Mouse (Mus musculus) midbrain, embryonic 12.5 days (tissue): ENCODE data around the gene Kank1. TPM values are rescaled to one million over a fixed set of nuclear protein-coding genes. Genes with fewer than 3 reads are reported as not detected.
A peak's percentile ranks its signal among the peaks of the same experiment; 100 is the strongest.

ENCODE experiments used
- ATAC-seq: fragments of 200-750 bp; cut with Nextera tagmentation; 2 replicates; pipeline ENCODE4 v1.8.0; 2017; ENCODE audit warnings: low read depth, moderate TSS enrichment, moderate library complexity; ENCODE audit not compliant: low FRiP score
- H3K27ac ChIP-seq: fragments of 300-500 bp; sonication (generic); replicated peaks from 2 replicates; pipeline ENCODE4 v1.5.1; 2016; ENCODE audit warnings: mild to moderate bottlenecking
- H3K27me3 ChIP-seq: fragments of 300-500 bp; sonication (generic); 2 replicates; pipeline ENCODE4 v1.6.1; 2016; ENCODE audit warnings: mild to moderate bottlenecking
- H3K36me3 ChIP-seq: fragments of 300-500 bp; sonication (generic); 2 replicates; pipeline ENCODE4 v1.6.1; 2016
- H3K4me1 ChIP-seq: fragments of 300-500 bp; sonication (generic); 2 replicates; pipeline ENCODE4 v1.6.1; 2016
- H3K4me2 ChIP-seq: fragments of 300-500 bp; sonication (generic); replicated peaks from 2 replicates; pipeline ENCODE4 v1.6.1; 2016; ENCODE audit warnings: mild to moderate bottlenecking, moderate library complexity
- H3K4me3 ChIP-seq: fragments of 300-500 bp; sonication (generic); 2 replicates; pipeline ENCODE4 v1.5.1; 2016; ENCODE audit warnings: mild to moderate bottlenecking
- H3K9ac ChIP-seq: fragments of 300-500 bp; sonication (generic); replicated peaks from 2 replicates; pipeline ENCODE4 v1.6.1; 2016; ENCODE audit warnings: mild to moderate bottlenecking, moderate library complexity
- H3K9me3 ChIP-seq: fragments of 300-500 bp; sonication (generic); 2 replicates; pipeline ENCODE4 v1.6.1; 2016; ENCODE audit warnings: mild to moderate bottlenecking
- WGBS: fragments of 180-500 bp; shearing (Covaris S2); methylation state at CpG from one replicate; pipeline ENCODE4 v1.1.7; 2016; 5-methylcytosine and 5-hydroxymethylcytosine counted together
- polyA plus RNA-seq: library from polyadenylated mRNA; unstranded; fragments of >200 nt; fragmentation: Nextera tagmentation; extraction: Ambion mirVana; gene quantifications from 2 replicates; pipeline ENCODE4 v1.2.1, GENCODE M21; 2016

Gene Kank1
- polyA plus RNA-seq, 1 experiment from 2014 or later, result 14.4 TPM

- no peak overlapping the region for H3K9ac ChIP-seq
- no peak overlapping the region for H3K4me3 ChIP-seq
- peaks cover 41% of the 10 kb centered on the region for H3K4me1 ChIP-seq
- peak overlapping the region; percentile 45 for H3K4me2 ChIP-seq
- peaks cover 51% of the 10 kb centered on the region for H3K27me3 ChIP-seq
- no peaks in the 10 kb centered on the region for H3K36me3 ChIP-seq
- 18% methylated on average over 9 of the region's 9 CpGs for WGBS
- no peaks in the 10 kb centered on the region for H3K9me3 ChIP-seq
- ATAC-seq, result no peak
- H3K27ac ChIP-seq, result peak overlapping the region; percentile 66; the same call in 1 of the 2 replicates
Observed at GRCm38 (mm10) chr19:25399511-25400211, 162.9 kb downstream of the Kank1 start.

- Histone ChIP-seq H3K4me1 (peaks cover 35% of the 10 kb centered on the region), H3K27me3 (peaks cover 55% of the 10 kb centered on the region), H3K4me2 (peak overlapping the region; percentile 45), H3K36me3 (no peaks in the 10 kb centered on the region), H3K9me3 (no peaks in the 10 kb centered on the region), H3K27ac (peak overlapping the region; percentile 66), H3K4me3 (peak overlapping the region; percentile 9; the same call in 1 of the 2 replicates), H3K9ac (no peak overlapping the region)
- ATAC-seq, result peak; percentile 92
- 18% methylated on average over 13 of the region's 13 CpGs for WGBS
Observed at GRCm38 (mm10) chr19:25400212-25400913, 163.6 kb downstream of the Kank1 start.

- ATAC-seq, result no peak
- H3K4me1 ChIP-seq, result peaks cover 41% of the 10 kb centered on the region
- peaks cover 63% of the 10 kb centered on the region for H3K27me3 ChIP-seq
- no peaks in the 10 kb centered on the region for H3K9me3 ChIP-seq
- H3K27ac ChIP-seq, result no peak overlapping the region
- H3K4me2 ChIP-seq, result no peak overlapping the region
- no peak overlapping the region for H3K9ac ChIP-seq
- no peak overlapping the region for H3K4me3 ChIP-seq
- no peaks in the 10 kb centered on the region for H3K36me3 ChIP-seq
- WGBS, result 50% methylated on average over 8 of the region's 8 CpGs
Observed at GRCm38 (mm10) chr19:25401521-25401920, 164.7 kb downstream of the Kank1 start.

- Histone ChIP-seq H3K9ac (no peak overlapping the region), H3K9me3 (no peaks in the 10 kb centered on the region), H3K27me3 (peaks cover 51% of the 10 kb centered on the region), H3K4me3 (no peak overlapping the region), H3K27ac (no peak overlapping the region), H3K4me1 (peaks cover 51% of the 10 kb centered on the region), H3K4me2 (no peak overlapping the region), H3K36me3 (no peaks in the 10 kb centered on the region)
- WGBS, result 89% methylated on average over 4 of the region's 4 CpGs
- ATAC-seq, result no peak
Observed at GRCm38 (mm10) chr19:25404163-25404562, 167.4 kb downstream of the Kank1 start.

GRCm38 (mm10) chr19:25405987-25406386 is 169.2 kb downstream of the Kank1 start:
- Histone ChIP-seq H3K27me3 (peaks cover 50% of the 10 kb centered on the region), H3K9me3 (no peaks in the 10 kb centered on the region), H3K9ac (peak overlapping the region; percentile 52; the same call in 1 of the 2 replicates), H3K4me1 (peaks cover 33% of the 10 kb centered on the region), H3K4me2 (peak overlapping the region; percentile 79), H3K4me3 (peak overlapping the region; percentile 41), H3K27ac (0 out of 2 replicates have a peak overlapping the region, but pooled peaks have one; percentile 31), H3K36me3 (peaks cover 15% of the 10 kb centered on the region)
- WGBS, result 25% methylated on average over 6 of the region's 6 CpGs
- 0 out of 2 replicates have a peak, but pooled peaks have one; percentile 4 for ATAC-seq

GRCm38 (mm10) chr19:25406481-25407184 is 169.9 kb downstream of the Kank1 start:
- Histone ChIP-seq H3K27me3 (peaks cover 45% of the 10 kb centered on the region), H3K4me2 (peak overlapping the region; percentile 79), H3K4me1 (peaks cover 27% of the 10 kb centered on the region), H3K9ac (peak overlapping the region; percentile 52), H3K27ac (peak overlapping the region; percentile 31; the same call in 1 of the 2 replicates), H3K9me3 (no peaks in the 10 kb centered on the region), H3K36me3 (peaks cover 17% of the 10 kb centered on the region), H3K4me3 (peak overlapping the region; percentile 41)
- ATAC-seq, result peak; percentile 79
- WGBS, result under 1% methylated on average over 27 of the region's 28 CpGs

- peak overlapping the region; percentile 79 for H3K4me2 ChIP-seq
- ATAC-seq, result no peak
- H3K4me3 ChIP-seq, result peak overlapping the region; percentile 41
- H3K9ac ChIP-seq, result peak overlapping the region; percentile 52
- H3K9me3 ChIP-seq, result no peaks in the 10 kb centered on the region
- 15% methylated on average over 10 of the region's 10 CpGs for WGBS
- H3K4me1 ChIP-seq, result peaks cover 20% of the 10 kb centered on the region
- 0 out of 2 replicates have a peak overlapping the region, but pooled peaks have one; percentile 31 for H3K27ac ChIP-seq
- H3K27me3 ChIP-seq, result peaks cover 39% of the 10 kb centered on the region
- H3K36me3 ChIP-seq, result peaks cover 17% of the 10 kb centered on the region
Observed at GRCm38 (mm10) chr19:25407185-25407886, 170.6 kb downstream of the Kank1 start.

- H3K4me1 ChIP-seq, result peaks cover 18% of the 10 kb centered on the region
- WGBS, result 43% methylated on average over 6 of the region's 6 CpGs
- H3K4me3 ChIP-seq, result no peak overlapping the region
- H3K4me2 ChIP-seq, result no peak overlapping the region
- ATAC-seq, result no peak
- no peak overlapping the region for H3K27ac ChIP-seq
- H3K9ac ChIP-seq, result no peak overlapping the region
- H3K9me3 ChIP-seq, result no peaks in the 10 kb centered on the region
- peaks cover 34% of the 10 kb centered on the region for H3K27me3 ChIP-seq
- peaks cover 17% of the 10 kb centered on the region for H3K36me3 ChIP-seq
Observed at GRCm38 (mm10) chr19:25407887-25408236, 171.1 kb downstream of the Kank1 start.

GRCm38 (mm10) chr19:25409239-25409638 is 172.5 kb downstream of the Kank1 start:
- H3K27ac ChIP-seq, result no peak overlapping the region
- H3K9ac ChIP-seq, result no peak overlapping the region
- peaks cover 18% of the 10 kb centered on the region for H3K4me1 ChIP-seq
- H3K4me2 ChIP-seq, result no peak overlapping the region
- H3K4me3 ChIP-seq, result no peak overlapping the region
- no peaks in the 10 kb centered on the region for H3K9me3 ChIP-seq
- H3K36me3 ChIP-seq, result peaks cover 17% of the 10 kb centered on the region
- 98% methylated on average over 9 of the region's 9 CpGs for WGBS
- peaks cover 22% of the 10 kb centered on the region; the same call in 1 of the 2 replicates for H3K27me3 ChIP-seq
- no peak for ATAC-seq

GRCm38 (mm10) chr19:25411353-25411752 is 174.6 kb downstream of the Kank1 start:
- H3K9me3 ChIP-seq, result no peaks in the 10 kb centered on the region
- H3K9ac ChIP-seq, result no peak overlapping the region
- WGBS, result 91% methylated on average over 17 of the region's 17 CpGs

GRCm38 (mm10) chr19:25415448-25415847 is 178.7 kb downstream of the Kank1 start:
- WGBS, result 87% methylated on average over 5 of the region's 5 CpGs
- H3K9me3 ChIP-seq, result no peaks in the 10 kb centered on the region

More at GRCm38 (mm10) chr19:25411353-25411752, 174.6 kb downstream of the Kank1 start:
- Histone ChIP-seq H3K27ac (no peak overlapping the region), H3K4me1 (peaks cover 16% of the 10 kb centered on the region), H3K4me3 (no peak overlapping the region), H3K36me3 (peaks cover 17% of the 10 kb centered on the region), H3K4me2 (no peak overlapping the region), H3K27me3 (peaks cover 12% of the 10 kb centered on the region; the same call in 1 of the 2 replicates)
- ATAC-seq, result no peak

More at GRCm38 (mm10) chr19:25415448-25415847, 178.7 kb downstream of the Kank1 start:
- Histone ChIP-seq H3K27ac (no peak overlapping the region), H3K27me3 (no peaks in the 10 kb centered on the region), H3K4me1 (peaks cover 12% of the 10 kb centered on the region), H3K4me2 (no peak overlapping the region), H3K9ac (no peak overlapping the region), H3K36me3 (peaks cover 7% of the 10 kb centered on the region), H3K4me3 (no peak overlapping the region)
- ATAC-seq, result no peak
